Mouse (Mus musculus) urinary bladder, postnatal 14 days (tissue): ENCODE measurements around the gene Rbm24.

ENCODE experiments used
- DNase-seq: peaks from one replicate; pipeline ENCODE4 v3.0.0; 2021; ENCODE audit warnings: low spot score

Rbm24 gene

DNA sequence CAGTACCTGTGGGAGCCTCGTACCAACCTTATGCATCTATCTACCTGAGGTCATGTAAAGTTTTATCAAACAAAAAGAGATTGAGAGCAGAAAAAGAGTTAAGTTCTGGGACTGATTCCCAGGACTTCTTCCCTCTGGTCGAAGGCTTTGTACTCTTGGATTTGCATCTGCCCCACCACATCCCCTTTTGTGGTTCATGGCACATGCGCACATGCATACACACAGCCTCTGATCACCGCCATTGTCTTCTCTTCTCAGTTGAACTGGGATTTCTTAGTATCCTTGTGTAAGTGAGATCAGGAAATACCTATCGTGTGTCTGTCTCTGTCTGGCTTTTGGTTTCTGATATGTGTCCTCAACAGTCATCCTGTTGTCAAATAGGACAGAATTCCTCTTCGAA is 20.7 kb downstream of the Rbm24 start:
- no peak for DNase-seq

GRCm38 (mm10) chr13:46444021-46444420 is 25.8 kb downstream of the Rbm24 start:
- no peak for DNase-seq

DNA sequence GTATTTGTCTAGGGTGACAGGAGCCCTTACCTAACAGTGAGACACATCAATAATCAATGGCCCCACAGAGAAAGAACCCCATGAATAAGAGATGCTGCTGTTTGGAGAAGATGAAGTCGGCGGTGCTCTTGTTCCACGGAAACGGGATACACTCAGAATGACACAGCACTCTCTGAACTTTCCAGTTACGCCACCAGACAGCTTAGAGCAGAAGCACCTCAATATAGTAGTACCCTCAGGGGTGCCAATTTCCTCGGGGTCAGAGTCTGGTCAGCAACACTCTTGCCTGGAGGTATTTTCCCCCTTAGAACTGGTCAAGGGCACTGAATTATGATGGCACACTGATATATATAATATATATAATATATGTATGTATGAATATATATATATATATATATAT is 27.8 kb downstream of the Rbm24 start:
- no peak for DNase-seq

DNA sequence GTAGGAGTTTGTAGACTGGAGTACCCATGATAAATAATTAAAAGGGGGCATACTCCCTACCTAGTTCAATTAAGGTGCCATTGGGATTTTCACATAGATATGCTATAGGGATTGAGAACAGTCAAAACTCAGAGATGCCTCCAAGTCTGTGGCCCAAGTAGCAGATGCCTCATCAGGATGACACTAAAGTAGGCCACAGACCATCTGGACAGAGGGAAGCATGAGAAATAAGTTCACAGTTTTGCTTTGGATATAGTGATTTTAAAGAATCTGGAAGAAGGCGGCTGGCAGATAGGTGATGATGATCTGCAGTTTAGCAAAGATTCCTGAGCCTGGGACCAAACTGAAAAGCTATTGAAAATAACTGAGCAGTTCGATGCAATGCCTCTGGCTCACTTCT is 30.0 kb downstream of the Rbm24 start:
- no peak for DNase-seq

- no peak for DNase-seq
Observed at GRCm38 (mm10) chr13:46449955-46450354, 31.7 kb downstream of the Rbm24 start.

- no peak for DNase-seq
Observed at GRCm38 (mm10) chr13:46450623-46451022, 32.4 kb downstream of the Rbm24 start.

DNA sequence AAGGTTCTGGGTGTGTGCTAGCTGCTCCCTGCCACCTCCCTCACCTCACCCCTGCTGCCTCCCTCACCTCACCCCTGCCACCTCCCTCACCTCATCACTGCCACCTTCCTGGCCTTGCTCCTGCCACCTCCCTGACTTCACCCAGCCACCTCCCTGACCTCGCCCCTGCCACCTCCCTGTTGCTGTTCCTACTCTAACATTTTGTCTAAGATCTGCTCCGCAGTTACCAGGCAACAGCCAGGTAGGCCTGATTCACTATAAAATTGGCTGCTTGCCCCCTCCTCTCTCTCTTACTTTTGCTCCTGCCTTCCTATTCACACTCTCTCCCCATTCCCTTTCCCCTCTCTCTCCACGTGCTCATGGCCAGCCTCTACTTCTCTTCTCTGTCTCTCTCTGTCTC is 33.3 kb downstream of the Rbm24 start:
- no peak for DNase-seq

- no peak for DNase-seq
Observed at GRCm38 (mm10) chr13:46459546-46459945, 41.3 kb downstream of the Rbm24 start.

- DNase-seq = no peak
Observed at GRCm38 (mm10) chr13:46462280-46462679, 44.0 kb downstream of the Rbm24 start.

DNA sequence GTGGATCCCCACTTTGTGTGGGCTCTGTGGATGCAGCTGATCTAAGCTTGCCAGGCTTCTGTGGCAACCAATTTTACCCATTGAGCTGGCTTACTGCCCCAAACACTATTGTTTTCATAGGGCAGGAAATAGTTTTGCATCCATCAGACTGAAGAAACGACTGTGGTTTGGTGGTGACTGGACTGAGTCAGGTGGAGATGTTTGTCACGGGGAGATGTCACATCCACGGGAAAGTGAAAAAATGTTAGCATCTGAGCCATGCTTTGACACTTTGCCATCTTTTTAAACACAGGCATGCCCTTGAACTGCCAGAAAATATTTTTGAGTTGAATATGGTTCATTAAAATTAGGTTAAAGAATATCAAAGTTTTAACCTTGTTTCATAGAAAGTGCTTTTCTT is 45.5 kb downstream of the Rbm24 start:
- no peak for DNase-seq

DNA sequence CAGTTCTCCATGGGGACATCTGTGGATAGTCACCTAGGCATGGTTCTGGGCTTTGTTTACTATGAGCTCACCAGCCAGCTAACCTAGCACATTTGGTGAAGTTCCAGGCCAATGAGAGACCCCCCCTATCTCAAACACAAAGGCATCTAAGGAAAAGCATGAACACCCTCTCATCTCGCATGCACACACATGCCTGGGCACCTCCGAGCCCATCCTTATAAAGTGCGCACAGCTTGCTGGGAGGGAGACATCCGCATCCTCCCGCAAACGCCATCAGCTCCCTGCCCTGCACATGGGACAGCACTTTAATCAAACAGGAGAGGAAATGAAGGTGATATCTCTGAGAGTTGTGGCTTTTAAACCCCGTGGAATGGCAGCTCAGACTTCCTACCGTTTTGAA is 50.0 kb downstream of the Rbm24 start:
- DNase-seq = no peak

- no peak for DNase-seq
Observed at GRCm38 (mm10) chr13:46469536-46469935, 51.3 kb downstream of the Rbm24 start.
